Mouse (Mus musculus) thymus, postnatal 36 days (tissue): ENCODE measurements around the gene Hoxc11.

Source experiments
- DNase-seq, 2 experiments: peaks; one replicate each; pipeline ENCODE4 v3.0.0; 2022; ENCODE audit warnings: mixed read lengths in 2 of 2

The Hoxc11 gene

DNA sequence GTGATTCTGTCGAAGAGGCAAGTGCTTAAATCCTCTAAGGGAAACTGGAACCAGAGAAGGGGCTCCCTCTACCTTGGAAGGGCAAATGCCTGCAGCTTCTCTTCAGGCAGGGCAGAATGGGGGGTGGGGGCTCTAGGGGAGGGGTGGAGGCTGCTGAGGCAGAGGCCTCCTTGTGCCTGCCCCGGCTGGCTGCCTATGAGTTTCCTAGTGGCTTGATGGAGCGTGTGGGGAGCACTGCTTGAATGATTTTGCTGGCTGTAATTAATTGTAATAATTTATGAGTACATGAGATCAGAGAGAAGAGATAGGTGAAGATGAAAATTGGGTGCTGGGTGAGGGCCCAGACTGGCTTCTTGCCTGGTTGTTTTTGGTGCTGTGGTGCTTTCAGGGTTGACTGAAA is 30.7 kb downstream of the Hoxc11 start:
- no peak for DNase-seq

DNA sequence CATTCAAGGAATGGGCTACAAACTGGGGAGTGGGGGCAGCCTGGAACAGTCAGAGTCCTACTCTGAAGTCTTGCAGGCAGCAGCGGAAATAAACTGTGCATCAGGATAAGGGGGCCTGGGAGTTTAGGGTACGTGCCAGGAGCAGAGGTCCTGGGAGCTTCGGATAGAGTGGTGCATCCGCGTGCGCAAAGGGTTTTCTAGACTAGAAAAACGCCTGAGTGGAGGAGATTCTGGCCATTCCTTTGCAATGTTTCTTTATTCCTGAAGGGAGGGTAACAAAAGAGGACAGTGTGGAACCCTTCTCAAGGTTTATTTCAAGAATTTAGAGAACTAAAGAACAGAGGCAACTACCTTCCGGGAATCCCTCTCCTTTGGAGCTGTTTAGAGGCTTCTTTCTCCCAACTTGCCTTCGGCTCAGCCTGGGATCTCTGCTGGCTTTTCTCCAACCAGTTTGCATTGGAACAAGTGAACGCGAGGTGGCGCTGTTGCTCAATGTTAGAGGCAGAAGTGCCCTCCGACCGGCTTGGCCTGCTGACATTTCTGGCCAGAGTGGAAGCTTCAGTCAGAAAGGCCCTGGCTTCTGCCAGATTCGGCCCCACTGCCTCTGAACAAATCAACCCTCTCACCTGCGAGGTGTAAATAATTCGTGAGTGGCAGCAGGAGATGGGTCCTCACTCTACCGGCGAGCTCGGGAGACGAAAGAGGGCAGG is 33.1 kb downstream of the Hoxc11 start:
- peak; percentile 60 to 71 for DNase-seq

GRCm38 (mm10) chr15:102988078-102988477 is 33.9 kb downstream of the Hoxc11 start:
- no peak for DNase-seq

GRCm38 (mm10) chr15:102990461-102991397 is 36.5 kb downstream of the Hoxc11 start, which contains the start of gene Hoxc8:
Hoxc8 (plus strand) TSS chr15:102990607.
- no peak for DNase-seq

GRCm38 (mm10) chr15:102991782-102992181 is 37.6 kb downstream of the Hoxc11 start:
- DNase-seq = no peak

DNA sequence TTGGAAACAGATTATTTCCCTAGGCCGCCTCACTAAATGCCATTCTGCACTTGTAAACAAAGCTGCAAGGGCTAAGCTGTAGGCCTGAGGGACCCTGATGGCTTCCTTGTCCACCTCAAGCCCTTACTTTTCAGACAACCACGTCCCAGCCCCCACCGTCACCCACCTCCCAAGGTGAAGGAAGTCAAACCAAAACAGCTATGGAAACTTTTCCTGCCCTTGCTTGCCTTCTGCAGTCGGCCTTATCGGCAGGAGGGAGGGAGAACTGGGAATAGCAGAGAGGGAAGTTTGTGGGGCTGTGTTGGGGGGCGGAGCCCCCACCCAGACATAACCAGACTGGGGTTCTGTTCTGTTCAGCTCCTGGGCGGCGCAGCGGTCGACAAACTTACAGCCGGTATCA is 38.0 kb downstream of the Hoxc11 start:
- DNase-seq = no peak

- DNase-seq = no peak
Measured at GRCm38 (mm10) chr15:102992863-102993262, 38.6 kb downstream of the Hoxc11 start.

DNA sequence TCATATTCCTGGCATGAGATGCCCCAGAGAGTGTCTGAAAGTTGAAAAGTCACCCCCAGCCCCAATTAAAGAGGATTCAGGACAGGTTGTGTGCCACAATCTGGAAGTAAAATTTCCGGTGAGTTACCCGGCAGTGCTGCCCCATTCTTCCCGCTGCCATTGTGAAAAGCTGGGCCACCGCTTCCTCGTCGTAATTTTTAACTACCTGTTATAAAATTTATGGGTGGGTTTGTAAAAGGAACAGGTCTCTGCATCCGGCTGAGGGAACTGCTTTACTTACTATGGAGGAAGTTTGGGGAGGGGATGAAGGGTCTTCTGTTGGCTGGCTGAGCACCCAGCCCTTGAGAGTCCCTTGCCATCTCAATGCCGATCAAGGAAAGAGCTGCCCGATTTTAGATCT is 42.3 kb downstream of the Hoxc11 start:
- DNase-seq = no peak

DNA sequence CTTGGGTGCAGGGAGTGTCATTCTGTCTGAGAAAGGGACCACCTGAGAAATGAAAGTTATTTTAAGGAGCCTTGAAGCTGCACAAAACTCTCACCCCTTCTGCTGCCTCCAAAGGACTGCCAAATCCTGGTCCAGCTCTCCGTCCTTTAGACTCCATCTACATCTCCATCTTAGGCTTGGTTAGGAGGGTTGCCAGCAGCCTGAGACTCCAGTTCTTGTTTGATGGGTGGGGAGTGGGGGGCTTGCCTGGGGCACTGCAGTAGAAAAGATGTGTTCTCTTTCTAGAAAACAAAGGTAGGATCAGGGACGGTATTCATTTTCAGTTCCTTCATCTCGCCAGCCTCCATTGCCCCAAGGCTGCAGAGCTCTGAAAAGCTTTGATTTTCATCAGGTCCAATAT is 43.2 kb downstream of the Hoxc11 start:
- DNase-seq = no peak

DNA sequence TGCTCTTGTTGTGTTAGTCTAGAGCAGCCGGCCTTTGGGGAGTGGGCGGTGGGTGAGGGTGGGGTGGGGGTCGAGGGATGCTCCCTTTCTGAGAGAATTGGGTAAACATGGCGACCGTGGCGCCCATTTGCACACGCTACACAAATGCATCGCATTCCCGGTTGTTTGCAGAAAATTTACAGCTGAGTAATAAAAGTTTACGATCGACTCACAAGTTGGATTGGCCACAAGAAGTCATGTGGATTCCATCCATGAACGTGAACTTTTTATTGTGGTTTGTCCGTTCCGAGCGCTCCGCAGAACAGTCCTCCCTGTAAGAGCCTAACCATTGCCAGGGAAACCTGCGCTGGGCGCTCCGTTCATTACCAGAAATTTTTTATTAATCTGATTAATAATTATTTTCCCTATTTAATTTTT is 43.7 kb downstream of the Hoxc11 start, which contains the start of gene Hoxc6:
Hoxc6 (plus strand) TSS at position 319 of the 417 bp plus-strand sequence.
- DNase-seq = no peak

DNA sequence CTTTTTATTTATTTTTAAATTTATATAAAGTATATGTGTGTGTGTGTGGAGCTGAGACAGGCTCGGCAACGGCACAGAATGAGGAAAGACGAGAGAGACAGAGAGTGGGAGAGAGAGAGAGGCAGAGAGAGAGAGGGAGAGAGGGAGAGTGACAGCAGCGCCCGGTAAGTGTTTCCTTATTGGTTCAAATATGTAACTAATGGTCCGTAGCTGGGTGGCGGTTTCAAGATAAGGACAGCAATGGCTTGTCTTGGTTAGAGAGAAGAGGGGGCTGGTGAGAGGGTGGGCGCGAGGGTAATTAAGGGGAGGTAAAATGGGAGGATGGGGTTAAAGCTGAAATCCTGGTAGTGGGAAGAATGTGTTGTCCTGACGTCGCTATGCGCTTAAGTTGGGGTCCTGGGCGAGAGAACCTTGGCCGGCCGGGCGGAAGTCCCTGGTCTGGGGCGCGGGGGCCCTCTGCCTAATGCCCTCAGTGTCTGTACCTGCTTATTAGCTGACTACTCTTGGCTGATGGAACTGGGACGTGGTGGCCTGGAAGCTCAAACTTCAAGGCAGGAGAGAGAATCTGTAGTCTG is 44.5 kb downstream of the Hoxc11 start:
- DNase-seq = no peak

DNA sequence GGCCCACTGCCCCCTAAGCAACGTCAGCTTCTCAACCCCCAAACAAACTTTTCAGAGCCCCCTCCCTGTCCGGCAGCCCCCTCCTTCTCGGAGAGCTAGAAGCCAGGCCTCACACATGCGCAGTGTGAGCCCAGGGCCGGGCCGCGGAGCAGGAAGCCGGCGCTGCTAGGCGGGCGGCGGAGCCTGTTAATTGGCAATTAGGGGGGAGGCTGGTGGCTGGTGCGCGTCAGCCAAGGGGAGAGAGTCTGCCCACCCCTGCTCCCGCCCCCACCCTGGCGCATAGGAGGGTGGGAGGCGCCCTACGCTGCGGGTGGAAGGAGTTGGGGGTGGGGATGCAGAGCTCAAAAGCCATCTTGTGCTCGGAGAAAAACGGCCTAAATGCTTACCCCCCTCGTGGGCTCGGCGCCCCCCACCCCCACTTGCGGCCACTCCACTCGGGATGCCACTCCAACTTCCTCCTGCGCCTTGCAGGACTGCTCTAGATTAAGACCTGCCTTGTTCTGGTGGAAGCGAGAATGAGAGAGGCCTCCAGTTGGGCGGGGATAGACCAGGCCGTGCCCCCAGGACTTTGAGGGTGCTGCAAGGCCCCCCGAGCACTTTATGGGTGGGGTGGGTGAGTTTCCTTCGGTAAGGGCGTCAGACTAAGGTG is 45.1 kb downstream of the Hoxc11 start:
- DNase-seq = peak; percentile 21 to 27

GRCm38 (mm10) chr15:102999955-103000354 is 45.7 kb downstream of the Hoxc11 start:
- DNase-seq = no peak

DNA sequence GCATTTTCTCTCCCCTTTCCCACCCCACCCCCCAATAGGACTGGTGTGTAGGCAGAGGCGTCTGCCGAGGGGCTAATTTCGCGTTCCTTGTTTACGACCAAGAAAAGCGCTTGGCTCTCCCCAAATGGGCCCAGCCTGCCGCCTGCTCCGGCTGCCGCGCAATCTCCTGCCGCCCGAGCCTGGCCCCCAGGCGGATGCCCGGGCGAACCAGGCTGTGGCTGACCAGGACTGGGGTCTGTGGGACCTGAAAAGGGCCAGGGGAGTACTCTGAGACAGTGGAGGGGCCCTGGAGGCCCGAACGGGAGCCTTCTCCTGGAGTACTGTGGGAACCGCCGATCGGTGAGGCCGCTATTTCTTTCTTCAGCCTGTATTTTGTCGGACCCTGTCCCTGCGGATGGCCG is 46.3 kb downstream of the Hoxc11 start:
- no peak for DNase-seq

GRCm38 (mm10) chr15:103001370-103001769 is 47.1 kb downstream of the Hoxc11 start:
- DNase-seq = no peak

DNA sequence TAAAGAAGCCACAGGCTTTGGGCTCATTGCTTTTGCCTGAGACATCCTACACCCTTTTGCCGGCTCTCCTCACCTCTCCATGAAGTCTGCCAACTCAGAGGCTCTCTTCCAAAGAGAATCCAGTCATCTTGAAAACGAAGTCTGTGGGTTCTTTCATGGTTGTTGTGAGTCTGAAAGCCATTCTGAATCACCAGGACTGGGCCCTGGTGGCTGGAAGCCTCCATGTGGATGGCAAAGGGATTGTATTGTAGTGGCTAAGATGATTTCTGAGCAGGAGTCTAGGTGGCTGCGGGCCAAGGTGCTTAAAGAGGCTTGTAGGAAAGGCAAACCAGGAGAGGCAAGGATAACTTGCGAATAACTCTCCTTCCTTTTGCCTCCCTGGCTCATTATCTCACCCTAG is 47.9 kb downstream of the Hoxc11 start:
- no peak for DNase-seq

- DNase-seq = no peak
Measured at GRCm38 (mm10) chr15:103002821-103003448, 48.7 kb downstream of the Hoxc11 start.

- DNase-seq = no peak
Measured at GRCm38 (mm10) chr15:103005308-103005707, 51.1 kb downstream of the Hoxc11 start.

DNA sequence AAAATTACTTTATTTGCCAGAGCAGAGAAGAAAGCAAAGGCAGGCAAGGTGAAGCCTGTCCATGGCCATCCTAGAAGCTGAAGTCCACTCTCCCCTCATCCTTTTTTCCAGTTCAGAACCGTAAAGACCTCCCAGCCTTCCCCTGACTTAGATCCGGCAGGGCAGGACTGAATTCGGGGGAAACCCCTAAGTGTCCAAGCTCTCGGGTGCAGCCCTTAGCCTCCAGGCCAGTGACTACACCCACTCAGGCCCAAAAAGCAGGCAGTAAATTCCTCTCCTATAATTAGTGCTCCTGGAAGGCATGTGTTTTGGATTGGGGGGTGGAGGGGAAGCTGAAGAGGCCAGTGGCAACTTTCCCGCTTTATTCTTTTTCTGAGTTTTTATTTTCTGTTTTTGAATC is 51.6 kb downstream of the Hoxc11 start:
- DNase-seq = no peak

- DNase-seq = no peak
Measured at GRCm38 (mm10) chr15:103006326-103006725, 52.1 kb downstream of the Hoxc11 start.
